Mouse (Mus musculus) C2C12 (cell line): Measurements from ENCODE around the gene Slc2a12.

ENCODE experiments used
- CEBPB ChIP-seq: IDR thresholded peaks from one replicate; pipeline ENCODE4 v1.6.1; 2011; ENCODE audit warnings: low read depth, mild to moderate bottlenecking, control low read depth, moderate library complexity
- CTCF ChIP-seq: IDR thresholded peaks from one replicate; pipeline ENCODE4 v1.5.1; 2011; ENCODE audit not compliant: control insufficient read depth, insufficient read depth, insufficient read length
- MAX ChIP-seq: IDR thresholded peaks from one replicate; pipeline ENCODE4 v1.6.1; 2011; ENCODE audit warnings: mild to moderate bottlenecking, control low read depth

GRCm38 (mm10) chr10:22700773-22701172 is 56.0 kb downstream of the Slc2a12 start:
- TF ChIP-seq CTCF = no peak
- no peak for TF ChIP-seq CEBPB
- no peak for TF ChIP-seq MAX
